Mouse (Mus musculus) embryonic facial prominence, embryonic 13.5 days (tissue): Measurements from ENCODE around the gene Sfmbt1. TPM values are rescaled to one million over a fixed set of nuclear protein-coding genes. Genes with fewer than 3 reads are reported as not detected.

ENCODE experiments used
- ATAC-seq: fragments of 200-750 bp; cut with Nextera tagmentation; 2 replicates; pipeline ENCODE4 v1.8.0; 2017; ENCODE audit warnings: low read depth; ENCODE audit not compliant: insufficient number of reproducible peaks, insufficient read depth, low FRiP score, low TSS enrichment
- H3K27ac ChIP-seq: fragments of 300-500 bp; sonication (generic); 2 replicates; pipeline ENCODE4 v1.5.1; 2015; ENCODE audit warnings: moderate library complexity, mild to moderate bottlenecking, inconsistent platforms
- H3K27me3 ChIP-seq: fragments of 300-500 bp; sonication (generic); 2 replicates; pipeline ENCODE4 v1.6.1; 2015; ENCODE audit warnings: mild to moderate bottlenecking, inconsistent platforms
- H3K36me3 ChIP-seq: fragments of 300-500 bp; sonication (generic); 2 replicates; pipeline ENCODE4 v1.6.1; 2015; ENCODE audit warnings: mild to moderate bottlenecking, inconsistent platforms
- H3K4me1 ChIP-seq: fragments of 300-500 bp; sonication (generic); 2 replicates; pipeline ENCODE4 v1.6.1; 2015; ENCODE audit warnings: inconsistent platforms
- H3K4me2 ChIP-seq: fragments of 300-500 bp; sonication (generic); 2 replicates; pipeline ENCODE4 v1.6.1; 2015; ENCODE audit warnings: moderate library complexity, mild to moderate bottlenecking, inconsistent platforms
- H3K4me3 ChIP-seq: fragments of 300-500 bp; sonication (generic); 2 replicates; pipeline ENCODE4 v1.5.1; 2015; ENCODE audit warnings: mild to moderate bottlenecking, inconsistent platforms
- H3K9ac ChIP-seq: fragments of 300-500 bp; sonication (generic); 2 replicates; pipeline ENCODE4 v1.6.1; 2015; ENCODE audit warnings: mild to moderate bottlenecking, inconsistent platforms
- H3K9me3 ChIP-seq: fragments of 300-500 bp; sonication (generic); 2 replicates; pipeline ENCODE4 v1.6.1; 2016; ENCODE audit warnings: inconsistent platforms
- WGBS: fragments of 180-500 bp; shearing (Covaris S2); methylation state at CpG from one replicate; pipeline ENCODE4 v1.1.7; 2015; ENCODE audit warnings: mixed read lengths; 5-methylcytosine and 5-hydroxymethylcytosine counted together
- polyA plus RNA-seq: library from polyadenylated mRNA; unstranded; fragments of >200 nt; fragmentation: Nextera tagmentation; extraction: Ambion mirVana; gene quantifications from 2 replicates; pipeline ENCODE4 v1.2.1, GENCODE M21; 2015

Sfmbt1 gene
- polyA plus RNA-seq, result 14.7 and 17.6 TPM in 2 replicates

- H3K9ac ChIP-seq, result peak within 1 kb of the TSS; percentile 90
- peak; percentile 67 for ATAC-seq
- WGBS, result 2% methylated on average over 84 of the region's 87 CpGs
Observed at GRCm38 (mm10) chr14:30714799-30715617, at the start of gene Sfmbt1. Gene Sfmbt1 (plus strand): TSS chr14:30714849.

GRCm38 (mm10) chr14:30666061-30666460, 48.6 kb upstream of the Sfmbt1 start:
- no peaks in the 10 kb centered on the region for H3K4me1 ChIP-seq
- WGBS, result 70% methylated on average over 3 of the region's 3 CpGs

More at GRCm38 (mm10) chr14:30714799-30715617, at the start of gene Sfmbt1:
- Histone ChIP-seq H3K4me2 (peak within 1 kb of the TSS; percentile 81), H3K27me3 (peaks cover 15% of the 10 kb centered on the region), H3K9me3 (no peaks in the 10 kb centered on the region), H3K36me3 (no peaks in the 10 kb centered on the region), H3K4me3 (peak within 1 kb of the TSS; percentile 87), H3K27ac (peak within 1 kb of the TSS; percentile 91), H3K4me1 (peaks cover 11% of the 10 kb centered on the region)

GRCm38 (mm10) chr14:30666604-30667003, 48.0 kb upstream of the Sfmbt1 start:
- no peak for ATAC-seq
- Histone ChIP-seq H3K9ac (no peak overlapping the region), H3K9me3 (no peaks in the 10 kb centered on the region), H3K27me3 (no peaks in the 10 kb centered on the region), H3K4me3 (no peak overlapping the region), H3K4me2 (no peak overlapping the region), H3K36me3 (peaks cover 87% of the 10 kb centered on the region), H3K4me1 (no peaks in the 10 kb centered on the region), H3K27ac (no peak overlapping the region)
- 84% methylated on average over 4 of the region's 4 CpGs for WGBS

More at GRCm38 (mm10) chr14:30666061-30666460, 48.6 kb upstream of the Sfmbt1 start:
- Histone ChIP-seq H3K36me3 (peaks cover 91% of the 10 kb centered on the region), H3K27ac (no peak overlapping the region), H3K9ac (no peak overlapping the region), H3K27me3 (no peaks in the 10 kb centered on the region), H3K4me2 (no peak overlapping the region), H3K9me3 (no peaks in the 10 kb centered on the region), H3K4me3 (no peak overlapping the region)
- ATAC-seq, result no peak

GRCm38 (mm10) chr14:30670161-30670560, 44.5 kb upstream of the Sfmbt1 start:
- ATAC-seq, result no peak
- Histone ChIP-seq H3K9ac (0 out of 2 replicates have a peak overlapping the region, but pooled peaks have one; percentile 3), H3K4me3 (no peak overlapping the region), H3K9me3 (no peaks in the 10 kb centered on the region), H3K27me3 (no peaks in the 10 kb centered on the region), H3K4me2 (no peak overlapping the region), H3K36me3 (peaks cover 76% of the 10 kb centered on the region), H3K4me1 (no peaks in the 10 kb centered on the region), H3K27ac (no peak overlapping the region)
- 93% methylated on average over 6 of the region's 6 CpGs for WGBS

- Histone ChIP-seq H3K4me1 (no peaks in the 10 kb centered on the region), H3K4me2 (no peak overlapping the region), H3K4me3 (no peak overlapping the region), H3K9ac (no peak overlapping the region), H3K9me3 (no peaks in the 10 kb centered on the region), H3K27me3 (no peaks in the 10 kb centered on the region), H3K27ac (no peak overlapping the region), H3K36me3 (peaks cover 73% of the 10 kb centered on the region)
- 80% methylated on average over 15 of the region's 15 CpGs for WGBS
- no peak for ATAC-seq
Observed at GRCm38 (mm10) chr14:30671095-30671985, 43.3 kb upstream of the Sfmbt1 start.

- no peak overlapping the region for H3K4me3 ChIP-seq
- H3K27ac ChIP-seq, result no peak overlapping the region
- H3K4me1 ChIP-seq, result no peaks in the 10 kb centered on the region
- peaks cover 74% of the 10 kb centered on the region for H3K36me3 ChIP-seq
- no peaks in the 10 kb centered on the region for H3K9me3 ChIP-seq
- WGBS, result 9% methylated on average over 3 of the region's 3 CpGs
- H3K4me2 ChIP-seq, result no peak overlapping the region
- no peaks in the 10 kb centered on the region for H3K27me3 ChIP-seq
- peak; percentile 69; the same call in 1 of the 2 replicates for ATAC-seq
- no peak overlapping the region for H3K9ac ChIP-seq
Observed at GRCm38 (mm10) chr14:30671986-30672312, 42.7 kb upstream of the Sfmbt1 start.

GRCm38 (mm10) chr14:30674947-30675346, 39.7 kb upstream of the Sfmbt1 start:
- Histone ChIP-seq H3K9ac (no peak overlapping the region), H3K4me1 (no peaks in the 10 kb centered on the region), H3K27ac (no peak overlapping the region), H3K27me3 (no peaks in the 10 kb centered on the region), H3K9me3 (no peaks in the 10 kb centered on the region), H3K4me2 (no peak overlapping the region), H3K4me3 (no peak overlapping the region), H3K36me3 (peaks cover 73% of the 10 kb centered on the region)
- WGBS, result 74% methylated on average over 6 of the region's 6 CpGs
- ATAC-seq, result no peak

- WGBS, result 88% methylated on average over 3 of the region's 3 CpGs
- Histone ChIP-seq H3K27ac (no peak overlapping the region), H3K4me1 (no peaks in the 10 kb centered on the region), H3K36me3 (peaks cover 76% of the 10 kb centered on the region), H3K9ac (no peak overlapping the region), H3K9me3 (no peaks in the 10 kb centered on the region), H3K4me3 (no peak overlapping the region), H3K27me3 (no peaks in the 10 kb centered on the region), H3K4me2 (no peak overlapping the region)
- no peak for ATAC-seq
Observed at GRCm38 (mm10) chr14:30682131-30682530, 32.5 kb upstream of the Sfmbt1 start.

GRCm38 (mm10) chr14:30690685-30691084, 24.0 kb upstream of the Sfmbt1 start:
- Histone ChIP-seq H3K4me2 (no peak overlapping the region), H3K9ac (no peak overlapping the region), H3K27me3 (no peaks in the 10 kb centered on the region), H3K27ac (no peak overlapping the region), H3K4me1 (peaks cover 4% of the 10 kb centered on the region; the same call in 1 of the 2 replicates), H3K4me3 (no peak overlapping the region), H3K36me3 (peaks cover 60% of the 10 kb centered on the region), H3K9me3 (no peaks in the 10 kb centered on the region)
- 93% methylated on average over 3 of the region's 3 CpGs for WGBS
- ATAC-seq, result no peak

GRCm38 (mm10) chr14:30692439-30692838, 22.2 kb upstream of the Sfmbt1 start:
- no peak for ATAC-seq
- WGBS, result 86% methylated on average over 6 of the region's 6 CpGs
- H3K9me3 ChIP-seq, result no peaks in the 10 kb centered on the region
- no peak overlapping the region for H3K4me2 ChIP-seq
- peaks cover 4% of the 10 kb centered on the region; the same call in 1 of the 2 replicates for H3K4me1 ChIP-seq
- H3K36me3 ChIP-seq, result peaks cover 45% of the 10 kb centered on the region
- no peak overlapping the region for H3K4me3 ChIP-seq
- no peaks in the 10 kb centered on the region for H3K27me3 ChIP-seq
- H3K9ac ChIP-seq, result no peak overlapping the region
- H3K27ac ChIP-seq, result no peak overlapping the region

- Histone ChIP-seq H3K27ac (no peak overlapping the region), H3K4me3 (no peak overlapping the region), H3K36me3 (peaks cover 38% of the 10 kb centered on the region), H3K4me1 (peaks cover 4% of the 10 kb centered on the region; the same call in 1 of the 2 replicates), H3K27me3 (no peaks in the 10 kb centered on the region), H3K9me3 (no peaks in the 10 kb centered on the region), H3K4me2 (no peak overlapping the region), H3K9ac (no peak overlapping the region)
- 93% methylated on average over 2 of the region's 2 CpGs for WGBS
- no peak for ATAC-seq
Observed at GRCm38 (mm10) chr14:30694786-30695185, 19.9 kb upstream of the Sfmbt1 start.
